Mouse (Mus musculus): Measurements from ENCODE around the gene Tsnaxip1. TPM values are rescaled to one million over a fixed set of nuclear protein-coding genes. Genes with fewer than 3 reads are reported as not detected.

The Tsnaxip1 gene
- polyA plus RNA-seq, 1 experiment = 0.10 TPM

DNA sequence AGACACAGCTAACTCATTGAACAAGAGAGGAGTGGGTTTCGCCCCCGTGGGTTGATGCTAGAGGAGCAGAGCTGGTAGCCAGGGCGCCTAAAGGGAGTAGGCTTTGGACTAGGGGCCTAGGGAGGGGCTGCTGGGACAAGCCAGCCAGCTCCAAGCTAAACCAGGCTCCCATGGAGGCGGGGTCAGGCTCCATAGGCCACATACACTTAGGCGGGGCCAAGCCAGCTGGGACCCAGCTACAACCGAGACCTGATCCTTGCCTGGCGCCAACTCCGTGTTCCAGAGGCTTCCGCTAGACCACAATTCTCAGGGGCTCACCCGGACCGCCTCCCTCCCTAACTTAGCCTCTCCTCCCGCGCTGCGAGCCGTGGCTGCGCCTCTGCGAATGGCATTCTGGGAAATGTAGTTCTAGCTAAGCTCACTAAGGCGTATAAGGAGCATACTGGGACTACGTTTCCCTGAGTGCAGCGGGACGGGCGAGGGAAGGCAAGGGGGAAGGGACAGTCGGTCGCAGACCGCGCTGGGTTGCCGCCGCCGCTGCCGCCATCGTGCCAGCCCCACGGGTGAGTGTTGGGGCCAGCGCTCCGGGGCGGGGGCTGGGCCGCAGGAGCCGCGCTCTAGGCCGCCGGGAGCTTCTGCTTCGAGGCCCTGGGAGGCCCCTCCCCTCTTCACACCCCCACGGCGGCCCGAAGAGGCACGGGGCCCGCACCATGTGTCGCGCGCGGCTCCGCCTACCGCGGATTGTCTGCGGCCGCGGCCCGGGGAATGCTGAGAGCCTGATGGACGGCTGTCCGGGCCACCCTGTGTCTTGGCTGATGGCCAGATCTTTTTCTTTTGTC, 32.8 kb downstream of the Tsnaxip1 start, which contains the start of gene Nutf2:
Gene Nutf2 (plus strand): TSS at position 438 of the 839 bp plus-strand sequence.
- Histone ChIP-seq H3K79me2 (ENCODE audit: control insufficient read depth, insufficient read depth) (peaks cover 88% of the 10 kb centered on the region), H3K4me2 (ENCODE audit: low read depth) (peak within 1 kb of the TSS; percentile 96), H3ac (ENCODE audit: control insufficient read depth, insufficient read length) (peak within 1 kb of the TSS; percentile 88), H3K4me3 (peak within 1 kb of the TSS; percentile 82), H3K36me3 (ENCODE audit: control insufficient read depth, insufficient read depth) (no peaks in the 10 kb centered on the region), H3K27me3 (ENCODE audit: control insufficient read depth, insufficient read depth, insufficient read length) (no peaks in the 10 kb centered on the region)
- TF ChIP-seq MYOG (IDR thresholded peaks at IDR 0.05; ENCODE audit: control insufficient read depth in 1 of 3, insufficient read depth in 1 of 3, insufficient read length in 2 of 3, low read depth in 2 of 3) = peak in 1 of 3 experiments; percentile 1
- no peak for TF ChIP-seq TCF12 (IDR thresholded peaks at IDR 0.05; ENCODE audit: insufficient read depth, poor library complexity, severe bottlenecking)
- TF ChIP-seq REST (IDR thresholded peaks at IDR 0.05; ENCODE audit: insufficient read depth, insufficient read length) = no peak
- no peak for TF ChIP-seq USF1 (IDR thresholded peaks at IDR 0.05; ENCODE audit: low read depth)
- peak; percentile 22 for TF ChIP-seq TCF3 (IDR thresholded peaks at IDR 0.05; ENCODE audit: insufficient read length, low read depth)
- TF ChIP-seq POLR2AphosphoS2 (IDR thresholded peaks at IDR 0.05; ENCODE audit: insufficient read length, low read depth) = peak; percentile 81
- TF ChIP-seq MYOD1 (IDR thresholded peaks at IDR 0.05; ENCODE audit: control insufficient read depth in 1 of 3, insufficient read length in 2 of 3, low read depth in 2 of 3) = peak in 2 of 3 experiments; percentile 0 to 60
- no peak for TF ChIP-seq CEBPB (IDR thresholded peaks at IDR 0.05; ENCODE audit: insufficient read depth, poor library complexity, severe bottlenecking)
- peak; percentile 72 for TF ChIP-seq SRF (IDR thresholded peaks at IDR 0.05; ENCODE audit: control insufficient read depth, insufficient read length, low read depth)
- peak; percentile 88 for TF ChIP-seq POLR2A (IDR thresholded peaks at IDR 0.05; ENCODE audit: insufficient read length, low read depth)
- peak; percentile 67 for TF ChIP-seq E2F4 (IDR thresholded peaks at IDR 0.05; ENCODE audit: insufficient read depth)

DNA sequence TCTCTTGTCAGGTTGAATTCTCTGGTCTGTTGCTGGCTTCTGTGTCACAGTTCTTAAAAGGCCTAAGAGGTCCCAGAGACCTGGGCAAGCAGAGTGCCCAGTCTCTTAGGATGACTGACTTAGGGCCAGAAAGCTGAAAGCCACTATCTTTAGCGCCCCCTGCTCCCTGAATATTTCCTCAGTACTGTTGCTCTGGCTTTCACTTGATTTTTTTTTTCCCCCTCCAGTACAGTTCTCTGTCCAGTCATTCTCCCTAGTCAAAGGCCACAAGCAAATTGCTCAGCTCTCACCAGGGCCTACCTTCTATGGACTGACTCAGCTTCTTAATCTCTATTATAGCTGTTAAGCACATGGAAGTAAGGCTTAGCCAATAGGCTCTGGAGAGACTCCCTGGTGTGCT, 34.4 kb downstream of the Tsnaxip1 start:
- no peak overlapping the region for H3ac ChIP-seq (ENCODE audit: control insufficient read depth, insufficient read length)
- peak overlapping the region; percentile 82 for H3K4me3 ChIP-seq
- H3K4me2 ChIP-seq (ENCODE audit: low read depth) = peak overlapping the region; percentile 96
- H3K79me2 ChIP-seq (ENCODE audit: control insufficient read depth, insufficient read depth) = peaks cover 91% of the 10 kb centered on the region
- TF ChIP-seq TCF3 (IDR thresholded peaks at IDR 0.05; ENCODE audit: insufficient read length, low read depth) = no peak
- TF ChIP-seq MAX (IDR thresholded peaks at IDR 0.05; ENCODE audit: low read depth) = no peak
- TF ChIP-seq MYOD1 (IDR thresholded peaks at IDR 0.05; ENCODE audit: control insufficient read depth in 1 of 3, insufficient read length in 2 of 3, low read depth in 2 of 3) = no peak
- no peak for TF ChIP-seq USF1 (IDR thresholded peaks at IDR 0.05; ENCODE audit: low read depth)
- no peak for TF ChIP-seq SRF (IDR thresholded peaks at IDR 0.05; ENCODE audit: control insufficient read depth, insufficient read length, low read depth)
- TF ChIP-seq CEBPB (IDR thresholded peaks at IDR 0.05; ENCODE audit: insufficient read depth, poor library complexity, severe bottlenecking) = no peak
- TF ChIP-seq MYOG (IDR thresholded peaks at IDR 0.05; ENCODE audit: control insufficient read depth in 1 of 3, insufficient read depth in 1 of 3, insufficient read length in 2 of 3, low read depth in 2 of 3) = no peak
- TF ChIP-seq E2F4 (IDR thresholded peaks at IDR 0.05; ENCODE audit: insufficient read depth) = no peak
- TF ChIP-seq TCF12 (IDR thresholded peaks at IDR 0.05; ENCODE audit: insufficient read depth, poor library complexity, severe bottlenecking) = no peak
- TF ChIP-seq REST (IDR thresholded peaks at IDR 0.05; ENCODE audit: insufficient read depth, insufficient read length) = no peak
- no peak for TF ChIP-seq POLR2AphosphoS2 (IDR thresholded peaks at IDR 0.05; ENCODE audit: insufficient read length, low read depth)
- TF ChIP-seq POLR2A (IDR thresholded peaks at IDR 0.05; ENCODE audit: insufficient read length, low read depth) = no peak
- H3K36me3 ChIP-seq (ENCODE audit: control insufficient read depth, insufficient read depth) = no peaks in the 10 kb centered on the region
- no peaks in the 10 kb centered on the region for H3K27me3 ChIP-seq (ENCODE audit: control insufficient read depth, insufficient read depth, insufficient read length)

DNA sequence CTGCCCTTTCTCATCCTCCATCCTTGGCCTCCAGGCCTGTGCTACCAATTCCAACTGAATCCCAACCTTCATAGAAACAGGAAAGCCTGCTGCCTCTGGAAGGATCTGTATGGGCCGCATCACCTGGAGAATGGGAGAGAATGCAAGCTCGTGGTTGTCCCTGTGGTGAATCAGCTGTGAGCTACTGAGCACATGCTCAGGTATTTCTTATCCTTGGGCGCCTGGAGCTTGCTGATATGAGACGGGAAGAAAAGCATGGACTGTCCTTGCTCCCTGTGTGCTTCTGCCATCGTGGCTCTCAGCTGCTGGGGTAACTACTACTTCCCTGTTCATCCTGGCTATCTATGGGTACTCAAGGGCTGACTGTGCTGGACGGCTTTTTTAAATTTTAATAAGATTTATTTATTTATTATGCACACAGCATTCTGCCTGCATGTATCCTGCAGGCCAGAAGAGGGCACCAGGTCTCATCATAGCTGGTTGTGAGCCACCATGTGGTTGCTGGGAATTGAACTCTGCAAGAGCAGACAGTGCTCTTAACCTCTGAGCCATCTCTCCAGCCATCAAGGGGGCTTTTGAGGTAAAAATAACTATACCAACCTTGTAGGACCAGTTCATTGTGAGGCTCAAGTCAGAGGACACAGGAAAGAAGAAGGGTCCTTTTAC, 39.0 kb downstream of the Tsnaxip1 start:
- Histone ChIP-seq H3ac (ENCODE audit: control insufficient read depth, insufficient read length) (no peak overlapping the region), H3K4me2 (ENCODE audit: low read depth) (no peak overlapping the region), H3K4me3 (no peak overlapping the region), H3K79me2 (ENCODE audit: control insufficient read depth, insufficient read depth) (peaks cover 100% of the 10 kb centered on the region), H3K36me3 (ENCODE audit: control insufficient read depth, insufficient read depth) (peaks cover 7% of the 10 kb centered on the region), H3K27me3 (ENCODE audit: control insufficient read depth, insufficient read depth, insufficient read length) (no peaks in the 10 kb centered on the region)
- TF ChIP-seq USF1 (IDR thresholded peaks at IDR 0.05; ENCODE audit: low read depth) (no peak), TCF12 (IDR thresholded peaks at IDR 0.05; ENCODE audit: insufficient read depth, poor library complexity, severe bottlenecking) (no peak), MYOD1 (IDR thresholded peaks at IDR 0.05; ENCODE audit: control insufficient read depth in 1 of 3, insufficient read length in 2 of 3, low read depth in 2 of 3) (no peak), MAX (IDR thresholded peaks at IDR 0.05; ENCODE audit: low read depth) (no peak), MYOG (IDR thresholded peaks at IDR 0.05; ENCODE audit: control insufficient read depth in 1 of 3, insufficient read depth in 1 of 3, insufficient read length in 2 of 3, low read depth in 2 of 3) (no peak), E2F4 (IDR thresholded peaks at IDR 0.05; ENCODE audit: insufficient read depth) (no peak), CEBPB (IDR thresholded peaks at IDR 0.05; ENCODE audit: insufficient read depth, poor library complexity, severe bottlenecking) (no peak), REST (IDR thresholded peaks at IDR 0.05; ENCODE audit: insufficient read depth, insufficient read length) (no peak), POLR2AphosphoS2 (IDR thresholded peaks at IDR 0.05; ENCODE audit: insufficient read length, low read depth) (no peak), TCF3 (IDR thresholded peaks at IDR 0.05; ENCODE audit: insufficient read length, low read depth) (no peak), POLR2A (IDR thresholded peaks at IDR 0.05; ENCODE audit: insufficient read length, low read depth) (no peak), SRF (IDR thresholded peaks at IDR 0.05; ENCODE audit: control insufficient read depth, insufficient read length, low read depth) (no peak)

DNA sequence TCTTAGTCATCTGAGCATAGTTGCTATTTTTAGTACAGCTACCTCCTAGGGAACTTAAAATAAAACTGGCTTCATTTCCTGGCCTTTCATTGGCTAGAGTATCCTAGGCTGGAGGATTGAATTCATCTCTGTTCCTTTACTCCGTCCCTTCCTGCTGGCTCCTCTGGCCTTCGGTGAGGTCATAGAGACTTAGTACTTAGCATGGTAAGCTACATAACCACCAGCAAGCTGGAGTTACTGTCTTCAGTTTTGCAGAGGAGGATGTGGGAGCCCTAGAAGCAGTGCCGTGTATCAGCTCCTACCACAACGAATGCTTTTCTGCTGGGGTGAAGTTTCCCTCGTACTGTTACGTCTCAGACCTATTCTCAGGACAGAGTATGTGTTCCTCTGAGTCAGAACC, 46.8 kb downstream of the Tsnaxip1 start:
- peak overlapping the region; percentile 45 for H3K4me2 ChIP-seq (ENCODE audit: low read depth)
- H3K36me3 ChIP-seq (ENCODE audit: control insufficient read depth, insufficient read depth) = peaks cover 25% of the 10 kb centered on the region
- no peaks in the 10 kb centered on the region for H3K27me3 ChIP-seq (ENCODE audit: control insufficient read depth, insufficient read depth, insufficient read length)
- H3K79me2 ChIP-seq (ENCODE audit: control insufficient read depth, insufficient read depth) = peaks cover 66% of the 10 kb centered on the region
- H3K4me3 ChIP-seq = no peak overlapping the region
- no peak overlapping the region for H3ac ChIP-seq (ENCODE audit: control insufficient read depth, insufficient read length)
- TF ChIP-seq CEBPB (IDR thresholded peaks at IDR 0.05; ENCODE audit: insufficient read depth, poor library complexity, severe bottlenecking) = no peak
- TF ChIP-seq POLR2AphosphoS2 (IDR thresholded peaks at IDR 0.05; ENCODE audit: insufficient read length, low read depth) = no peak
- no peak for TF ChIP-seq REST (IDR thresholded peaks at IDR 0.05; ENCODE audit: insufficient read depth, insufficient read length)
- TF ChIP-seq TCF3 (IDR thresholded peaks at IDR 0.05; ENCODE audit: insufficient read length, low read depth) = no peak
- no peak for TF ChIP-seq POLR2A (IDR thresholded peaks at IDR 0.05; ENCODE audit: insufficient read length, low read depth)

All from myocyte (in vitro differentiated cells).